ENCODE assay signal across 8 mouse cellular contexts in genomic region chr2:39006149-39006730, GRCm38 (mm10). TPM values are rescaled to one million over a fixed set of nuclear protein-coding genes. Genes with fewer than 3 reads are reported as not detected.
A peak's percentile ranks its signal among the peaks of the same experiment; 100 is the strongest.
DNase-seq lines count a peak whose midpoint lies in the region; ATAC-seq and TF ChIP-seq lines count a peak whose summit lies in the region.

No protein-coding gene starts in this region.

- peak overlapping the region; percentile 71; the same call in 1 of the 2 replicates for H3K4me3 ChIP-seq in lung, postnatal 0 days (ENCODE audit: low read depth, low read length)
- peak overlapping the region; percentile 99 for H3K4me3 ChIP-seq in embryonic fibroblast, embryonic 13.5 days (ENCODE audit: insufficient read depth, low read length)
- H3K4me3 ChIP-seq in limb, embryonic 10.5 days = peak overlapping the region; percentile 76
- peak overlapping the region; percentile 84 for H3K4me3 ChIP-seq in neural tube, embryonic 15.5 days (replicated peaks)

- no peak for ATAC-seq in lung, postnatal 0 days
- no peak for ATAC-seq in neural tube, embryonic 15.5 days (ENCODE audit: low FRiP score)

- H3K4me2 ChIP-seq in lung, postnatal 0 days (replicated peaks; ENCODE audit: low read depth, low read length) = peak overlapping the region; percentile 74; the same call in 1 of the 2 replicates
- H3K4me2 ChIP-seq in neural tube, embryonic 15.5 days = peak overlapping the region; percentile 83

- H3K36me3 ChIP-seq in lung, postnatal 0 days (ENCODE audit: insufficient read depth, low read length) = no peaks in the 10 kb centered on the region
- peaks cover 37% of the 10 kb centered on the region for H3K36me3 ChIP-seq in limb, embryonic 10.5 days
- peaks cover 23% of the 10 kb centered on the region for H3K36me3 ChIP-seq in neural tube, embryonic 15.5 days

- no peak for TF ChIP-seq CTCF in lung, postnatal 0 days (IDR thresholded peaks at IDR 0.05)
- no peak for TF ChIP-seq CTCF in embryonic fibroblast, embryonic 13.5 days (IDR thresholded peaks at IDR 0.05; ENCODE audit: borderline replicate concordance, insufficient read depth, low read length)

- H3K27me3 ChIP-seq in lung, postnatal 0 days (replicated peaks; ENCODE audit: insufficient read depth, low read length) = no peaks in the 10 kb centered on the region
- H3K27me3 ChIP-seq in limb, embryonic 10.5 days (ENCODE audit: low read depth, poor library complexity, severe bottlenecking) = no peaks in the 10 kb centered on the region
- no peaks in the 10 kb centered on the region for H3K27me3 ChIP-seq in neural tube, embryonic 15.5 days (replicated peaks)

- no peak overlapping the region for H3K27ac ChIP-seq in lung, postnatal 0 days (ENCODE audit: low read length)
- no peak overlapping the region for H3K27ac ChIP-seq in embryonic fibroblast, embryonic 13.5 days (ENCODE audit: insufficient read depth, low read length)
- no peak overlapping the region for H3K27ac ChIP-seq in limb, embryonic 10.5 days
- no peak overlapping the region for H3K27ac ChIP-seq in neural tube, embryonic 15.5 days (replicated peaks)

- no peak for DNase-seq in lung, postnatal 0 days (ENCODE audit: low spot score)
- DNase-seq in lung, postnatal 36 days = no peak
- DNase-seq in limb, embryonic 10.5 days (ENCODE audit: low spot score) = no peak
- DNase-seq in adrenal gland, adult 18-20 months (ENCODE audit: low spot score in 2 of 2) = no peak
- no peak for DNase-seq in right cerebral cortex, postnatal 14 days
- no peak for DNase-seq in kidney, postnatal 4 days

- no peaks in the 10 kb centered on the region for H3K9me3 ChIP-seq in lung, postnatal 0 days (ENCODE audit: low read length)
- no peaks in the 10 kb centered on the region for H3K9me3 ChIP-seq in limb, embryonic 10.5 days (replicated peaks)
- H3K9me3 ChIP-seq in neural tube, embryonic 15.5 days (replicated peaks) = no peaks in the 10 kb centered on the region

- H3K9ac ChIP-seq in lung, postnatal 0 days (replicated peaks; ENCODE audit: low read depth) = no peak overlapping the region
- 0 out of 2 replicates have a peak overlapping the region, but pooled peaks have one; percentile 75 for H3K9ac ChIP-seq in neural tube, embryonic 15.5 days (replicated peaks)

- H3K4me1 ChIP-seq in lung, postnatal 0 days (ENCODE audit: insufficient read depth, low read depth, low read length) = peaks cover 30% of the 10 kb centered on the region
- peaks cover 16% of the 10 kb centered on the region for H3K4me1 ChIP-seq in embryonic fibroblast, embryonic 13.5 days (ENCODE audit: control insufficient read depth, insufficient read depth, low read length)
- H3K4me1 ChIP-seq in limb, embryonic 10.5 days = peaks cover 45% of the 10 kb centered on the region
- peaks cover 65% of the 10 kb centered on the region for H3K4me1 ChIP-seq in neural tube, embryonic 15.5 days

- no peak for TF ChIP-seq POLR2A in embryonic fibroblast, embryonic 13.5 days (IDR thresholded peaks at IDR 0.05; ENCODE audit: low read depth, low read length)

- WGBS in lung, postnatal 0 days = 87% methylated on average over 14 of the region's 14 CpGs
- 89% methylated on average over 14 of the region's 14 CpGs for WGBS in limb, embryonic 10.5 days
- 92% methylated on average over 14 of the region's 14 CpGs for WGBS in neural tube, embryonic 15.5 days

- TF ChIP-seq EP300 in lung, postnatal 0 days (IDR thresholded peaks at IDR 0.05) = no peak

RNA-seq across cellular contexts. Expression of gene Rpl35, which starts 0.8 kb away (rescaled TPM):
- 675 and 704 TPM in 2 replicates for polyA plus RNA-seq in lung, postnatal 0 days (2015; fragmentation: Nextera tagmentation; extraction: Ambion mirVana)
- 266 and 282 TPM in 2 replicates for polyA plus RNA-seq in embryonic fibroblast, embryonic 13.5 days (2011; ENCODE audit: insufficient read length, low read depth, missing spikeins)
- 939 and 1,103 TPM in 2 replicates for polyA plus RNA-seq in limb, embryonic 10.5 days (2016; fragmentation: Nextera tagmentation; extraction: Ambion mirVana)
- polyA plus RNA-seq in neural tube, embryonic 15.5 days (2015; fragmentation: Nextera tagmentation; extraction: Ambion mirVana) = 636 TPM in 2 replicates
- total RNA-seq in adrenal gland, adult 18-20 months (2021) = 100 to 1,000 TPM; 442 to 451 TPM

RNA-seq across cellular contexts. Expression of gene Arpc5l, which starts 1.1 kb away (rescaled TPM):
- polyA plus RNA-seq in lung, postnatal 0 days (2015; fragmentation: Nextera tagmentation; extraction: Ambion mirVana) = 91.3 and 93.7 TPM in 2 replicates
- 54.6 and 64.3 TPM in 2 replicates for polyA plus RNA-seq in embryonic fibroblast, embryonic 13.5 days (2011; ENCODE audit: insufficient read length, low read depth, missing spikeins)
- polyA plus RNA-seq in limb, embryonic 10.5 days (2016; fragmentation: Nextera tagmentation; extraction: Ambion mirVana) = 116 and 129 TPM in 2 replicates
- 146 and 156 TPM in 2 replicates for polyA plus RNA-seq in neural tube, embryonic 15.5 days (2015; fragmentation: Nextera tagmentation; extraction: Ambion mirVana)
- 10 to 100 TPM; 82.3 to 82.5 TPM for total RNA-seq in adrenal gland, adult 18-20 months (2021)

RNA-seq across cellular contexts. Expression of gene Wdr38, which starts 9.0 kb away (rescaled TPM):
- 2.6 and 3.1 TPM in 2 replicates for polyA plus RNA-seq in lung, postnatal 0 days (2015; fragmentation: Nextera tagmentation; extraction: Ambion mirVana)
- polyA plus RNA-seq in embryonic fibroblast, embryonic 13.5 days (2011; ENCODE audit: insufficient read length, low read depth, missing spikeins) = 0.26 and 0.67 TPM in 2 replicates
- polyA plus RNA-seq in limb, embryonic 10.5 days (2016; fragmentation: Nextera tagmentation; extraction: Ambion mirVana) = 1.3 and 1.6 TPM in 2 replicates
- polyA plus RNA-seq in neural tube, embryonic 15.5 days (2015; fragmentation: Nextera tagmentation; extraction: Ambion mirVana) = 1.6 and 1.8 TPM in 2 replicates
- under 1 TPM; 0.53 to 0.61 TPM for total RNA-seq in adrenal gland, adult 18-20 months (2021)

RNA-seq across cellular contexts. Expression of gene Golga1, which starts 59.1 kb away (rescaled TPM):
- polyA plus RNA-seq in lung, postnatal 0 days (2015; fragmentation: Nextera tagmentation; extraction: Ambion mirVana) = 22.2 and 23.2 TPM in 2 replicates
- polyA plus RNA-seq in embryonic fibroblast, embryonic 13.5 days (2011; ENCODE audit: insufficient read length, low read depth, missing spikeins) = 28.0 and 36.3 TPM in 2 replicates
- 21.0 and 22.0 TPM in 2 replicates for polyA plus RNA-seq in limb, embryonic 10.5 days (2016; fragmentation: Nextera tagmentation; extraction: Ambion mirVana)
- polyA plus RNA-seq in neural tube, embryonic 15.5 days (2015; fragmentation: Nextera tagmentation; extraction: Ambion mirVana) = 27.9 and 28.9 TPM in 2 replicates
- total RNA-seq in adrenal gland, adult 18-20 months (2021) = 10 to 100 TPM; 23.9 to 24.1 TPM
